Mouse (Mus musculus): Measurements from ENCODE around the gene Wfdc5.
"Not testable (repeated sequence)": the region's sequence is repeated elsewhere in the genome, so short reads cannot be mapped to it uniquely, and the experiment has no call there.

Wfdc5 gene

DNA sequence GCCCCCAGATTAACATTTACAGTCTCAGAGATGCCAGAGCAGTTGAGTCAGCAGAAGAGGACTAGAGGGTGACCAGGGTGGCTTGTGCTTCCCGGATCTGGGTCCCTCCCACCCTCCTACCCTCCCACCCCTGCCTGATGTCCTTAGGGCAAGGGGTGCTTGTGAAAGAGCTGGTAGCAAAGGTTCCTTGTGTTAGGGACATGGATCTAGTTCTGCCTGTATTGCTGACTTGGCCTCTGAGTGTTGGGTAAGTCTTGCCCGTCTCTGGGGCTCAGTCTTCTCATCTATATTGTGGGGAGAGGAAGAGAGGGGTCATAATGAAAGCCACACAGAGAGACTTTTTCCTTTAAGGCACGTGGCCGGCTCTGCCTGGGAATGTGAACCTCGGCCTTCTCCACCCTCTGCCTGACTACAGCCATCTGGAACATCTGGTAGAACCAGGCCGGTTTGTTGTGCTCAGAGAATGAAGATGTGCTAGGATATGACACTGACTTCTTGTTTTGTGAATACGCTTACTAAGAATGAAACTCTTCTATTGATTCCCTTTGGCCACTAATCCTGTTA is at the start of gene Wfdc5:
Wfdc5 (minus strand) TSS at position 51 of the 564 bp plus-strand sequence.
- DNase-seq (ENCODE audit: low read depth in 2 of 2, low spot score in 2 of 2): no peak

DNA sequence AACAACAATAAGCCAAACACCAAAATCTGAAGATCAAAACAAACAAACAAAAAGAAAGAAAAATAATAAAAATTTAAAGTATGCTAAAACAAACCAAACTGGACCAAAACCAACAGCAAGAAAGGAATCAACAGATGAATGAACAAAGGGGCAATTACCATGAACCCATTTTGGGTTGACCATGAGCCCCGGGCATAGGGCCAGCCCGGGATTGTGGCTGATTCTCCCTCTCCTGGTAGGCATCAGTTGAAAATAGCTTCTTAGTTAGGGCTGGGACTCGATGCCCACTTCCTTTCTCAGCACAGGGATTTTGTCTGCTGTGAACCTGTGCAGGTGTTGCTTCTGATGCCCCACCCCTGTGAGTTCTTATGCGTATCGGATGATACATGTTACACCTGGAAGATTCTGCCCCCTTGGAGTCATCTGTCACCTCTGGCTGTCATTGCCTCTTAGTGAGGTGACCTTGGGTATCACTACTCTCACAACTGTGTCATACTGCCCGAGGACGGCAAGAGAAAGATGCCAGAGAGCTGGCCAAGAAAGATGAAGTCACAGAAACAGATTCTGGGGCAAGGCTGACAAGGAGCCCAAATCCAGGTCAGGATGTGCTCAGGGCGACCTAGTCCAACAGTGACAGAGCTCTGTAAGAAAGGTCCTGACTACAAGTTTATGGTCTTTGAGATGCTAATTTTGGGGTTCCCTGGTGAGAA is 46.0 kb upstream of the Wfdc5 start:
- no peak for DNase-seq (ENCODE audit: low read depth in 2 of 2, low spot score in 2 of 2)

DNA sequence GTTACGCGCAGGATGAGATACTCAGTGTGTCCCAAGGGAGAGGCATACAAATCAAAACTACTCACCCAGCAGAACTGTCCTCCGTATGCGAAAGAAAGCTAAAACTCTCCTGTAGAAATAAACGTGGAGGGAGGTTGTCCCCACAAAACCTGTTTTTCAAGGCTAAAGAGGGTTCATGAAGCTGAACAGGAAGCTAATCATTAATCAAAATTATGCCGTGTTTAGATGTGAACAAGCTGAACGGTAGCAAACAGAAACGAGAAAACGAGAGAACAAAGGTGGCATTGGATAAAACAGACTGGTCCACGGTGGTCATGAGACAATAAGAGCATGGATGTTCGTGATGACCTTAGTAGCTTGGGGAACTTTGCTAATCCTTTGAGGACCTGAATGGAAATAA is 39.0 kb upstream of the Wfdc5 start, which contains the start of gene Wfdc15b:
Wfdc15b (minus strand) TSS at position 139 of the 400 bp plus-strand sequence.
- DNase-seq (ENCODE audit: low read depth in 2 of 2, low spot score in 2 of 2): no peak

DNA sequence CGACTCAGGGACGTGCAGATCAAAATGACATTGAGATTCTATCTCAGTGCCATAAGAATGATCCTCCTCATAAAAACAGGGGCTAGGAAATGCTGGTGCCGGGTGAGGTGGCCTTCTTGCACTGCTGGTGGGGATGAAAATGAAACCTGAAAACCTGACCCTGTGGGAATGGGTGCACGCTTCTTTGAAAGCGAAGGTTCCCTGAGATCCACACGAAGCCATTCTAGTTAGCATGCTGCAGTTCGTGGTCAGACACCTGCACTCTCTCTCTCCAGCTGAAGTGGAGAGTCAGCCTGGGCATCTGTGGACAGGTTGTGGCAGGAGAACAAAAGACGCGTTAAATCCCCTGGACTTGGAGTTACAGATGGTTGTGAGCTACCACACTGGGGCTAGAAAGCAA is 36.8 kb upstream of the Wfdc5 start:
- no peak for DNase-seq (ENCODE audit: low read depth in 2 of 2, low spot score in 2 of 2)

DNA sequence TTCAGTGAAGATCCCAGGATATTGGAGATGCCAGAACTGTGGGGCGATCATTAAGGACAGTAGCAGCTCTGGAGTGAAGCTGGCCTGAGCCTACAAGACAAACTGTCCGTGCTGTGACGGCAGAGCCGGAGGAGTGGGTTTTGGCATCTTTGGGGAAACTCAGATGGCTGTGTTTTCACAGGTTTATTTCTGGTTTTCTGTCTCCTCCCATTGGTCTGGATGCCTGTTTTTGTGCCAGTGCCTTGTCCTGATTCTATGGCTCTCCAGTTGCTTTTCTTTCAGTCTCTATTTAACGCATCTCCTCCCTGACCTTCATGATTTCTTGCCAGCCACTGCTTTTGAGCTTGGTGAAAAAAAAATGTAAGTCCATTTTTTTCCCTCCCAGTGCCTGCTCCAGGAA is 30.2 kb upstream of the Wfdc5 start:
- DNase-seq (ENCODE audit: low read depth in 2 of 2, low spot score in 2 of 2): no peak

DNA sequence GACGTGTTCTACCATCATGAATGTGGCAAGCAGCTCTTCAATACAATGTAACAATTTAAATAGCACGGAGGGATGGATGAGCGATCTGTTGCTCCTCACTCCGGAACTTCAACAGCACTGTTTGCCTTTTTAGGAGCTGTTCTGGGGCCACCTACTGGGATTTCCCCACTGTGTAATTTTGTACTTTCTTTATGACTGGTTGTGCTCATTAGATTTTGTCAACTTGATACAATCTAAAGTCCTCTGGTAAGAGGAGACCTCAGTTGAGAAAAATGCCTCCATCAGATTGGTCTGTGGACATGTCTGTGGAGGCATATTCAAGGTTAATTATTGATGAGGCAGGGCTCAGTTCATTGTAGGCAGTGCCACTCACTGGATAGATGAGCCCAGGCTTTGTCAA is 28.4 kb upstream of the Wfdc5 start:
- no peak for DNase-seq (ENCODE audit: low read depth in 2 of 2, low spot score in 2 of 2)

DNA sequence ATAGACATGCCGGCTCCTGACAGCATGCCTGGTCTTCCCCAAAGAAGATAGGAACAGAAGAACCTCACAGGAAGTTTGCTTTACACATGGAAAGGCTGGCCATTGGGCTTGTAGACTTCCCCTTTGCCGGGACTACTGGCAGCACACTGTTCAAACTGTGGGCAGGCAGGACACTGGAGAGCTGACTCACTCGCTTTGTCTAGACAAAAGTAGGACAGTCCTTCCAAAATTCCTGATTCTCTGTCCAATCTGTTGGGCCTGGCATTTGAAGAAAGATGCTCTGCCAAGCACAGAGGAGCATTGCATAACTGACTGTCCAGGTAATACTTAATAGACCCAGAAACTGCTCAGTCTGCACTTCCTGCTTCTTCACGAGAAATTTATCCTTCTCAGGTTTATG is 24.1 kb upstream of the Wfdc5 start:
- no peak for DNase-seq (ENCODE audit: low read depth in 2 of 2, low spot score in 2 of 2)

DNA sequence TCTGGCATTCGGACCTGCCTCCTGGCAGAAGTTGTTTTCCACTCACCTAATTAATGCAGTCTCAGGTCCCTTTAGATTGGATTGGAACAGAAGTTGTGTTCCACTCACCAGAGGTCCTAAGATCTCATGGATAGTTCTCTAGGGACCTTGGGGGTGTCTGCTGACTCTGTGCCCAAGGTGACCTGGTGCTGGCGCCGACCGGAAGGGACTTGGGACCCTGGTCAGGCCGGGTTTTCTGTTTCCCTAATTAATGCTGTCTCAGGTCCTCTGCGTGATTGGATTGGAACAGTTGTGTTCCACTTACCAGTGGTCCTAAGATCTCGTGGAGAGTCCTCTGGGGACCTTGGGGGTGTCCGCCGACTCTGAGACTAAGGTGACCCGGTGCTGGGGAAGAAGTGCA is 23.5 kb upstream of the Wfdc5 start:
- not testable (repeated sequence) for DNase-seq (ENCODE audit: low read depth in 2 of 2, low spot score in 2 of 2)

DNA sequence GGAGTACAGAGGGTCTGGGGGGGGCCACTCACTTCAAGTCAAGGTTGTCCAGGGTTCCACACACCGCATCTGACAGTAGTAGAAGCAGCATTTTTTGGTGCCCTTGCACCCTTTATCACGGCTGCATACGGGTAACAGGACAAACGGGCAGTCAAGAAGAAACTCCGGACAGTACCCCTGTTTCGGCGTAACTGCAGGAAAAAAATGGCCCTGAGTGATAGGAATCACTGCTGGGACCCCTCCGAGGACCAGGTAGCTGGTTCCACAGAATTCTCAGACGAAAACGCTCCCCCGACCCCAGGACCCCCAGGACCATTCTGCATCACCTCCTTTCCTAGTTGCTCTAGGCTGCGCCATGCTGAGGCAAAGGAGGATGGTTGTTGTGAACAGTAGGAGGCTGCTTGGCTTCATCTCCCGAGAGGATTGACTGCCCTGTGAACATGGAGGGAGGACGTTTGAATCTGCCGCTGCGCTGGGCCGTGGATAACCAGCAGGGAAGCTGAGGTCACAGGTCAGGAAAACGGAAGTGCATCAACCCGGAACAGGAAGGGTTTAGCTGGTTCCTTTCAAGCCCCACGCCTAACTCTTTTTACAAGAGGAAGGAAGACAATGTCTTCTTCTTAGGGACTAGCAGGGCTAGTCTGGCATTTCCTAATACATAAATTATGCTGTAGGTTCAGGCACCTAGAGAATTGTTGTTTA is 17.2 kb upstream of the Wfdc5 start, which contains the start of gene Wfdc15a:
Wfdc15a (minus strand) TSS at position 505 of the 702 bp plus-strand sequence.
- DNase-seq (ENCODE audit: low read depth in 2 of 2, low spot score in 2 of 2): no peak

DNA sequence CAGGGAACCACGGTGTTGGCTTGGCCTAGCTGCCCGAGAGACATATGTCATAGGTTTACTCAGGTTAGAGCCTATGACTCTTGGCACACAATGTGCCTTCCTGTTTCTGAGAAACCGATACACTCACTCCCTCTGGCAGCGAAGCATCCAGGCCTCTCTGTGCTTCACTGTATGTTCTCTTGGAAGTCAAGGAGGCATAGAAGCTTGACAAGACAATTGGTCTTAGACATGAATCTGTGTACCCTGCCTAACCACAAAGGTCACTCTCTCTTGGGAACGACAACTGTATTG is 14.1 kb upstream of the Wfdc5 start:
- no peak for DNase-seq (ENCODE audit: low read depth in 2 of 2, low spot score in 2 of 2)

DNA sequence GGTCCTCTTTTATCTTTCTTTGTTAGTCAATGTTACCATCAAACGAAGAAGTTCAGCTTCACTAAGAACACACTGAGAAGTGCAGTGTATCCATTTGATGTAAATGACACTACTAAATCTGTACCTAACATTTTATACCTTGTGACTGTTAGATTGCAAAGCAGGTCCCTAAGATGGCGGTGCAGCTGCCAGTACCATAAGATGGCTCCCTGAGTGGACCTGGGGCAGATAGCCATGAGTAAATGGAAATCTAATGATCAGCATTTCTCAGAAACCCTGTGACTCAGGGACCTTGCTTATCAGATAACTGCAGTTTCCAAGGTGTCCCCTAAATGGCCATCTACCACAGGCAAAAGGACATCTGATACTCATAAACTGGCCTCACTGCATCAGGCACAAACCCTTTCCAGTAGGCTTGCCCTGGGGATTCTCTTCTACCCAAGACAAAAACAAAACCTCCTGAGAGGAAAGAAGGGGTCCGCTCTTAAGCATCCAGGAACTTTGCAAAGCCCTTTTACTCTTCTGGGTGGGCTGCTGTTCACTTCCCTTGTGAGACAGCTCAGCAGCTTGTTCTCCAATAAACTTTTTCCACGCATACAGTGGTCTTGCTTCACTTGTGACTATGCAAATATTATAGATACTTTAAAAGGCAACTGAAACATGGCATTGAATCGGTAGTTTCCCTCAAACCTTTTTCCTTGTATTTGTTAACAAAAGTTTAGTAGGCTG is 13.6 kb upstream of the Wfdc5 start:
- DNase-seq (ENCODE audit: low read depth in 2 of 2, low spot score in 2 of 2): no peak

DNA sequence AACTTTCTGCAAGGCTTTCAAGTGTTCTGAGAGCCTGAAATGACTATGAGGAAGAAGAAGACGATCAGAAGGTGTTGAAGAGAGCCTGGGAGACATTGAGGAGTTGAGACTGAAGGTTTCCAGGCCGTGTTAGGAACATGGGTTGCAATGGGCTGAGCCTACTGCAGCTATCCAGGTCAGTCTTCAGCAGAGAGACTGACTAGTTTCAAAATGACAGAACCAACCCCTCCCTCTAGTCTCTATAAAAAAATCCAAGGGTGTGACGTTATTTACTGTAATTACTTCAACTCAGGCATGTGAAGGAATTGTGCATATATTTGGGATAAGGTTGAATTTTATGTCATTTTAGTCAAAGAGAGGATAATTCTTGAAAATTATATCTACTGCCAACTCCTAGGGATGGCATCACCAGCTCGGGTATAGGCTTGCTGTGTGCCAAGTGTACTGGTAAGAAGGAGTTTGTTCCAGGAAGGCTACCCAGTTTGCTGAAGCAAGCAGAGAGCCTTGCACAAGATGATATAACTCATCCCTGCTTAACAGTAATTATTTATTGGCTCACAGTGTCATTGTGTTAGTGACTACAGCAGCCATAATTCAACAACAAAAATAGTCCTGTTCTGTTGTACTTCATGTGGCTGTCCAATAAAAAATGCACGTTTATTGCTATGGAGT is 12.6 kb upstream of the Wfdc5 start:
- DNase-seq (ENCODE audit: low read depth in 2 of 2, low spot score in 2 of 2): no peak

DNA sequence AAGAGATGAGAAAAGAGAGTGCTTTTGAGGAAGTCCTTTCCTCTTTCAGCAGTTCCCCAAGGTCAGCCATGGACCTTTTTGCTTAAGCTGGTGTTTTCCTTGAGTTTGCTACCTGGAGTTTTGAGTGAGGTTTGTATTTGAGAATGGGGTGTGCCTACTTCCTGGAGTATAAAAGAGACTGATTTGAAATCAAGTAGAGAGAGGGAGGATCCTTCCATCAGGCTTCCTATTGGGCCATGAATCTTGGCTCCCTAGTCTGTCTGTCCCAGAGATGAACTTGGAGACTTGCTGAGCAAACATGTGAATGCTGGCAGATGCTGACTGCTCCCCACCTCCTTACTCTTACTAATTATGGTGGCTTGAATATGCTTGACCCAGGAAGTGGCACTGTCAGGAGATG is 9.7 kb upstream of the Wfdc5 start:
- no peak for DNase-seq (ENCODE audit: low read depth in 2 of 2, low spot score in 2 of 2)

DNA sequence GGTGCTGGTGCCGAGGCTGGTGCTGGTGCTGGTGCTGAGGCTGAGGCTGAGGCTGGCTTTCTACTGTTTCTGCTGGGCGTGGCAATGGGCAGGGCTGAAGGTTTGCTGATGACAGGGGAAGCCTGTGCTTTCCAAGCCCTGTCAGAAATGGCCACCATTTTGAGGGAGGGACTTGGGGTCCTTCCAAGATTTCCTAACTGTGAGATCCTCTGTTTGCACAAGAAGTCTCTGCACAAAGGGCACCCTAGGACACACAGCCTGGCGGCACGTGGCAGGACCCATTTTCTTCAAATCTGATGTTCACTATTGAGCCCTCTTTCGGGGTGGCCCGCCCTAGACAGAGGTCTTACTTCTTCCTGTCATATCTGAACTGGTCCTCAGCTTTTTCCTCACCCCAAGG is 8.0 kb upstream of the Wfdc5 start, which contains the start of gene Wfdc12:
Wfdc12 (minus strand) TSS at position 33 of the 400 bp plus-strand sequence.
- DNase-seq (ENCODE audit: low read depth in 2 of 2, low spot score in 2 of 2): no peak

DNA sequence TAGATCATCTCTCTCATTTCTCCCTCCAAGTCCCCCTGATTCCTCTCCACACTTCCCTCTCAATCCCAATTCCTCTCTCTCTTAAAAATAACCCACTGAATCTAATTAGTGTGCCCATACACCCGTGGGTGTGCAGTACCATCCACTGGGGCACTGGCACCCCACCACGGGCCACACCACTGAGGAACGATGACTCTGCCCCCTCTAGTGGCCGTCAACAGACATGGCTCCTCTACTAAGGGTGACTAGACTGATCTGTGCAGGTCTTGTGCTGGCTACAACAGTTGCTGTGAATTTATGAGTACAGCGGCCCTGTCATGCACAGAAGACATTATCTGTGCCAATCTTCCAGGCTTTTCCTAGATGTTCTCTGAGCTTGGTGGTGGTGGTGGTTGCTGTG is 6.2 kb upstream of the Wfdc5 start:
- DNase-seq (ENCODE audit: low read depth in 2 of 2, low spot score in 2 of 2): peak in 1 of 2 experiments; percentile 6

DNA sequence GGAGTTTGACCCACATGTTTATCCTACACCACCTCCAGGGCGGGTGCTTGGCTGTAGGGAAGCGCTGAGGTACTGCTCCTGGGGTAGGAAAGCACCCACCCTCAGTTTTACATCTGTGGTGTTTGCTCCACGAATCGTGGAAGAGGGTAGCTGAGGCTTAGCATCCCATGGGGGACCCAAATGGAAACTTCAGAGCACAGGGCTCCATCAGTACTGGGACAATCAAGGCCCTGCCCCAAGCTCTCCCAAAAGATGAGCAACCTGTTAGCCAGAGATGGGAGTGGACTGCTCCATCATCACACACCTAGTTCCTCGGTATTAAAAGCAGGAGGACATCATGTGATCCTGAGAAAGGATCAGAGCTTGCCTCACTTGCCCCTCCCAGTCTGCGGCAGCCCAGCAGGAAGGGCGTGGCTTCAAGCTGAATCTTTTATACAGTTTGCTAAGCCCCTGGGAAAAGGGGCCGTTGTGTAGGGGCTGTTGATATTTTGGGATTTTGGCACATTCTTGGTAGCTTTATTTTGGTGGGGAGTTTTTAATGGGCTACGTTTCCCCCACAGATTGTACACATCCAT is 1.7 kb upstream of the Wfdc5 start:
- no peak for DNase-seq (ENCODE audit: low read depth in 2 of 2, low spot score in 2 of 2)

DNA sequence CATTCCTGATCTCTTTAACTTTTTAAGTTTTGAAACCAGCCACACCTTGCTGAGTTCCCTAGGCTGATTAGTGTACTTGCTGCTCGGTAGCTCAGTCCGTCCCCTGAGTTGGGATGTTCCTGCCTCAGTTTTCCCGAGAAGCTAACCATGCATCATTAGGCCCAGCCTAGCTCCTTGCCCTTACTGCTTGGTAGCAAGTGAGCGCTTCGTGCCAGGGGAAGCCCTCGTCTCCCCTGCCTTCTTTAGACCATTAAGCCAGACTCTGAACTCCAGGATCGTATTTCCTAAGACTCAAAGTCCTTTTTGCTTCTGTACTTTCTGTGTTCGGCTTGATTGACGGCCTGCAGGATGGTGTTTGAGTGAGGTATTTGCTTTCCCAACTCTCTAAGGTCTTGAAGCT is 798 bp upstream of the Wfdc5 start:
- no peak for DNase-seq (ENCODE audit: low read depth in 2 of 2, low spot score in 2 of 2)

DNA sequence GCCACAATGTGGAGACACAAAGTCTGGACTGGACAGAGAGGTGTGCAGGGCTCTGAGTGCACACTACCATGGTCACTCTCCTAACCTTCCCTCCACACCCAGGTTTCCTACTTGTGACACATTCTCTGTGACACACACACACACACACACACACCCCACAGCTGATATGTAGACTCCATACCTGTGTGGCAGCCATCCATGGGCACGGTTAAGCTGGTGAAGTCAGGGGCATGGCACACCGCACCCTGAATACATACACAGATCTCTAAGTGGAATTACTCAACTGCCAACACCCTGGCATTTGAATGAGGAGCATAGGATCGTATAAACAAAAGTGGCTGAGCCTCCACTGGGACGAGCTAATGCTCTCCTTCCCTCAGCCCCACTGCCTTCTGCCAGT is 1.8 kb downstream of the Wfdc5 start:
- no peak for DNase-seq (ENCODE audit: low read depth in 2 of 2, low spot score in 2 of 2)

DNA sequence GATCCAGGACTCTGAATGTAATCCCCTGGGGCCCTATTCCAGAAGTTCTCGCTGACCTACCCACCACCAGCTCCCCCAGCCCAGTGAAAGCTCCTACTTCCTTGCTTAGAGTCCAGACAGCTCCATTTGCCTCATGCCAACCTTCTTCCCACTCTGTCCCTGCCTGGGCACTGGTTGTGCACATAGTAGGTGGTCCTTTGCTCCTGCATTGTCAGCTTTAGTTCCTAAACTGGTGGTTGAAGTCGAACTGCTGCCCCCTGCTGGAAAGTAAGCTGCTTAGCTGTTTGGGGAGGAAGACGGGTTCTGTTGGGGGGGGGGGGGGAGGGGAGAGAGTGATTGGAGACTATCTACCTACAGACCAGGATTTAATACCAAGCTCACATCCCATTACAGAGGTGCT is 2.4 kb downstream of the Wfdc5 start:
- peak in 1 of 2 experiments; percentile 28 for DNase-seq (ENCODE audit: low read depth in 2 of 2, low spot score in 2 of 2)

DNA sequence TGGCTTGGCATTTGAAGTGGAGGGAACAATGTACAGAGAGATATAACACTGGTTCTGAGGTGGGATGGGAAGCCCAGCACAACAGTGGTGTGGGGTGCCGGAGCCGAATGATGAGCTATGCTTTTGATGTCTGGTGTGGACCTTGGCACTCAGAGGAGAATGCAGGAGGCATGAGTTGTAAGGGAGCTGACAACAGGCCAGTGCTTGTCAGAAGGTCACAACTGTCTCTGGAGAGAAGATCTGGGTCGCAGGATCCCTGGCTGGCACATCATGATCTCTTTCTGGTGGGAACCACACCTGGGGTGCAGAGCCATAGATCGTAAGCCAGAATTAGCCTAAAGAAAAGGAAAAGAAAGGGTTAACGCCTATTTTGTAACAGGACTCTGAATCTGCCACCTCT is 4.7 kb downstream of the Wfdc5 start:
- no peak for DNase-seq (ENCODE audit: low read depth in 2 of 2, low spot score in 2 of 2)

DNA sequence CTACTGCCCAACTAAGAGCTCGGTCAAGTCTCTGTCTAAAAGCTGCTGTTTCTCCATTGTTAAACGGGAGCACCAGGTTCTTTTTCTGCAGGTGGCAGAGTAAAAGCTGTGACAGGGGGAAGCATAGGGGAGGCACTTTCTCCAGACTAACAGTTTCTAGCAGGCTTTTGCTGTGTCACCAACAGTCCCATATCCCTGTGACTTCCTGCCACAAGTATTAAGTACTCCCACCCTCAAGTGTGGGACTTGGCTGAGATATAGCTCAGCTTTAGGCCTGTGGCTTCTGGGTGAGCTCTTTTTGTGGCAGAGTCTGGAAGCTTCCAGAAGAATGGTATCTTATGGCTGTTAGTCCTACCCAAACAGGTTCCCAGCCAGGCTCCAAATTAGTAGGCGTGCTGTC is 6.7 kb downstream of the Wfdc5 start:
- no peak for DNase-seq (ENCODE audit: low read depth in 2 of 2, low spot score in 2 of 2)
